ENCODE assay signal across 8 mouse cellular contexts in genomic region chr7:80035748-80036147, GRCm38 (mm10). TPM values are rescaled to one million over a fixed set of nuclear protein-coding genes. Genes with fewer than 3 reads are reported as not detected.
DNase-seq lines count a peak whose midpoint lies in the region; ATAC-seq and TF ChIP-seq lines count a peak whose summit lies in the region.

No protein-coding gene starts in this region.

- WGBS in embryonic facial prominence, embryonic 15.5 days, result 49% methylated on average over 4 of the region's 4 CpGs
- WGBS in liver, postnatal 0 days (ENCODE audit: insufficient replicate concordance), result 35% methylated on average over 4 of the region's 4 CpGs

- H3K4me2 ChIP-seq in embryonic facial prominence, embryonic 15.5 days (replicated peaks), result no peak overlapping the region
- H3K4me2 ChIP-seq in liver, postnatal 0 days (ENCODE audit: low read depth, low read length), result no peak overlapping the region

- no peak overlapping the region for H3K9ac ChIP-seq in embryonic facial prominence, embryonic 15.5 days
- H3K9ac ChIP-seq in liver, postnatal 0 days (replicated peaks), result no peak overlapping the region

- no peaks in the 10 kb centered on the region for H3K27me3 ChIP-seq in embryonic facial prominence, embryonic 15.5 days
- no peaks in the 10 kb centered on the region for H3K27me3 ChIP-seq in liver, postnatal 0 days (ENCODE audit: insufficient read depth, low read length)

- no peak overlapping the region for H3K4me3 ChIP-seq in embryonic facial prominence, embryonic 15.5 days (replicated peaks)
- H3K4me3 ChIP-seq in liver, postnatal 0 days (ENCODE audit: low read depth, low read length), result no peak overlapping the region

- TF ChIP-seq CTCF in liver, postnatal 0 days (IDR thresholded peaks at IDR 0.05; ENCODE audit: low read depth), result no peak

- TF ChIP-seq EP300 in liver, postnatal 0 days (IDR thresholded peaks at IDR 0.05; ENCODE audit: low read depth), result no peak

- H3K36me3 ChIP-seq in embryonic facial prominence, embryonic 15.5 days, result no peaks in the 10 kb centered on the region
- H3K36me3 ChIP-seq in liver, postnatal 0 days (replicated peaks; ENCODE audit: insufficient read depth, low read length), result peaks cover 5% of the 10 kb centered on the region; the same call in 1 of the 2 replicates

- peaks cover 42% of the 10 kb centered on the region for H3K4me1 ChIP-seq in embryonic facial prominence, embryonic 15.5 days
- H3K4me1 ChIP-seq in liver, postnatal 0 days (ENCODE audit: insufficient read depth), result peaks cover 53% of the 10 kb centered on the region

- peak overlapping the region; percentile 45; the same call in 1 of the 2 replicates for H3K27ac ChIP-seq in embryonic facial prominence, embryonic 15.5 days (replicated peaks)
- peak overlapping the region; percentile 76 for H3K27ac ChIP-seq in liver, postnatal 0 days (ENCODE audit: low read depth)

- no peak for ATAC-seq in embryonic facial prominence, embryonic 15.5 days (ENCODE audit: insufficient number of reproducible peaks, low FRiP score, low TSS enrichment, low read depth)
- ATAC-seq in liver, postnatal 0 days, result no peak

- no peaks in the 10 kb centered on the region for H3K9me3 ChIP-seq in embryonic facial prominence, embryonic 15.5 days (replicated peaks)
- no peaks in the 10 kb centered on the region for H3K9me3 ChIP-seq in liver, postnatal 0 days (ENCODE audit: low read length)

- DNase-seq in adrenal gland, adult (ENCODE audit: inconsistent age in 2 of 2, low spot score in 1 of 2), result peak; percentile 84 to 92
- DNase-seq in adrenal gland, postnatal 4 days (ENCODE audit: low spot score in 2 of 2), result no peak
- peak; percentile 79 for DNase-seq in heart, postnatal 4 days
- no peak for DNase-seq in liver, postnatal 0 days
- DNase-seq in retina, postnatal 1 day, result no peak
- no peak for DNase-seq in thymus, postnatal 0 days (ENCODE audit: low spot score)
- DNase-seq in frontal cortex, postnatal 36 days (ENCODE audit: low spot score in 2 of 2), result no peak

RNA-seq across cellular contexts. Expression of gene Zfp710, which starts 11.1 kb away (rescaled TPM):
- 10 to 100 TPM; 25.2 to 25.5 TPM for total RNA-seq in adrenal gland, postnatal 4 days (2021)
- 22.0 and 22.9 TPM in 2 replicates for polyA plus RNA-seq in embryonic facial prominence, embryonic 15.5 days (2015; fragmentation: Nextera tagmentation; extraction: Ambion mirVana)
- 10 to 100 TPM; 20.3 to 20.7 TPM for total RNA-seq in heart, postnatal 4 days (2021)
- polyA plus RNA-seq in liver, postnatal 0 days (2015; fragmentation: Nextera tagmentation; extraction: Ambion mirVana), result 5.9 and 6.4 TPM in 2 replicates
- 6.5 and 7.3 TPM in 2 replicates for polyA plus RNA-seq in thymus, postnatal 0 days (2015; fragmentation: Nextera tagmentation; extraction: Ambion mirVana)

Comparison
In these comparisons a context has a peak if more than half of its experiments do, and no peak if none do; other contexts are left out.
1. DNase-seq: peak in adrenal gland, adult (2 of 2) and heart, postnatal 4 days (single experiment); none in adrenal gland, postnatal 4 days (0 of 2), liver, postnatal 0 days (single experiment), retina, postnatal 1 day (single experiment), thymus, postnatal 0 days (single experiment) and frontal cortex, postnatal 36 days (0 of 2).